Mouse (Mus musculus): Measurements from ENCODE around the gene Sod1.

DNA sequence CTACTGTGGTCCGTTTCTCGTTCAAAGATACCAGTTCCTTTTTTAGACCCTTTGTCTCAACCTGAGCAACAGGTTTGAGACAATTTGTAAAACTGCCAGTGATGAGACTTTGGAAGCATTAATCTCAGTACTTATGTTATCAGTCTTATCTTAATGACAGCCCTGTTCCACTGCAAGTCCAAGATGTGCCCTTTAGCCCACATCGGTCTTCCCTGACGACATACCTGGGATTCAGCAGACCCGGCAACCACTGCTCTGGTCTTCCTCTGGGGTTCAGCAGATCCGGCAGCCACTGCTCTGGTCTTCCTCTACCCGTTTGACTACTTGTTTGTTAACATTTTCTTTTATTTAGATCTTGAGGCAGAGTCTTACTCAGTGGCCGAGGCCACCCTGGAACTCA is 8.8 kb upstream of the Sod1 start:
- TF ChIP-seq CTCF (IDR thresholded peaks at IDR 0.05; ENCODE audit: low read depth), result no peak
- no peak for TF ChIP-seq EP300 (IDR thresholded peaks at IDR 0.05; ENCODE audit: low read depth)

Measured in liver, postnatal 0 days (tissue).